Mouse (Mus musculus) forebrain, embryonic 11.5 days (tissue): Measurements from ENCODE around the gene Spata13. TPM values are rescaled to one million over a fixed set of nuclear protein-coding genes. Genes with fewer than 3 reads are reported as not detected.
A peak's percentile ranks its signal among the peaks of the same experiment; 100 is the strongest.

Experiments used
- ATAC-seq: fragments of 200-750 bp; cut with Nextera tagmentation; replicated peaks from 2 replicates; pipeline ENCODE4 v1.8.0; 2017; ENCODE audit warnings: moderate TSS enrichment; ENCODE audit not compliant: low FRiP score
- DNase-seq: peaks from one replicate; pipeline ENCODE4 v3.0.0-alpha.2; 2017; ENCODE audit warnings: low spot score
- H3K27ac ChIP-seq: fragments of 300-500 bp; sonication (generic); 2 replicates; pipeline ENCODE4 v1.5.1; 2014; ENCODE audit warnings: low read depth, low read length
- H3K27me3 ChIP-seq: fragments of 300-500 bp; sonication (generic); 2 replicates; pipeline ENCODE4 v1.6.1; 2014; ENCODE audit warnings: mild to moderate bottlenecking, low read length, mixed read lengths; ENCODE audit not compliant: control insufficient read depth, insufficient read depth
- H3K36me3 ChIP-seq: fragments of 300-500 bp; sonication (generic); 2 replicates; pipeline ENCODE4 v1.6.1; 2014; ENCODE audit warnings: mild to moderate bottlenecking, low read length, moderate library complexity, mixed read lengths; ENCODE audit not compliant: control insufficient read depth, insufficient read depth
- H3K4me1 ChIP-seq: fragments of 300-500 bp; sonication (generic); replicated peaks from 2 replicates; pipeline ENCODE4 v1.6.1; 2014; ENCODE audit warnings: low read length, mixed read lengths; ENCODE audit not compliant: control insufficient read depth, insufficient read depth
- H3K4me2 ChIP-seq: fragments of 300-500 bp; sonication (generic); 2 replicates; pipeline ENCODE4 v1.6.1; 2014; ENCODE audit warnings: low read depth, mild to moderate bottlenecking, low read length, moderate library complexity, mixed read lengths; ENCODE audit not compliant: severe bottlenecking
- H3K4me3 ChIP-seq: fragments of 300-500 bp; sonication (generic); 2 replicates; pipeline ENCODE4 v1.5.1; 2014; ENCODE audit warnings: low read depth, low read length
- H3K9ac ChIP-seq: fragments of 300-500 bp; sonication (generic); 2 replicates; pipeline ENCODE4 v1.6.1; 2014; ENCODE audit warnings: low read length
- H3K9me3 ChIP-seq: fragments of 300-500 bp; sonication (generic); 2 replicates; pipeline ENCODE4 v1.6.1; 2016; ENCODE audit warnings: low read length, mixed read lengths; ENCODE audit not compliant: control insufficient read depth
- WGBS: fragments of 180-500 bp; shearing (Covaris S2); extraction: QIAGEN DNeasy Blood & Tissue Kit; methylation state at CpG from one replicate; pipeline ENCODE4 v1.1.7; 2014; 5-methylcytosine and 5-hydroxymethylcytosine counted together
- polyA plus RNA-seq: library from polyadenylated mRNA; unstranded; fragments of >200 nt; fragmentation: Nextera tagmentation; extraction: Ambion mirVana; gene quantifications from 2 replicates; pipeline ENCODE4 v1.2.1, GENCODE M21; 2014

Spata13 gene
- polyA plus RNA-seq, 1 experiment from 2014 or later, result 137 TPM

- H3K4me3 ChIP-seq, result no peak overlapping the region
- 91% methylated on average over 6 of the region's 6 CpGs for WGBS
- H3K27me3 ChIP-seq, result no peaks in the 10 kb centered on the region
- peaks cover 11% of the 10 kb centered on the region for H3K4me1 ChIP-seq
- ATAC-seq, result no peak
- peaks cover 3% of the 10 kb centered on the region; the same call in 1 of the 2 replicates for H3K36me3 ChIP-seq
- no peak overlapping the region for H3K4me2 ChIP-seq
- no peaks in the 10 kb centered on the region for H3K9me3 ChIP-seq
- no peak overlapping the region for H3K9ac ChIP-seq
- no peak overlapping the region for H3K27ac ChIP-seq
- DNase-seq, result no peak
Observed at GRCm38 (mm10) chr14:60741490-60741981, 107.7 kb downstream of the Spata13 start.

- H3K4me1 ChIP-seq, result 0 out of 2 replicates have a peak, but pooled peaks cover 2% of the 10 kb centered on the region
- H3K36me3 ChIP-seq, result peaks cover 15% of the 10 kb centered on the region; the same call in 1 of the 2 replicates
- WGBS, result 73% methylated on average over 9 of the region's 9 CpGs
- H3K27ac ChIP-seq, result no peak overlapping the region
- H3K4me2 ChIP-seq, result no peak overlapping the region
- no peak overlapping the region for H3K9ac ChIP-seq
- DNase-seq, result no peak
- no peak overlapping the region for H3K4me3 ChIP-seq
- no peak for ATAC-seq
- no peaks in the 10 kb centered on the region for H3K27me3 ChIP-seq
- no peaks in the 10 kb centered on the region for H3K9me3 ChIP-seq
Observed at GRCm38 (mm10) chr14:60743681-60744080, 109.9 kb downstream of the Spata13 start.

DNA sequence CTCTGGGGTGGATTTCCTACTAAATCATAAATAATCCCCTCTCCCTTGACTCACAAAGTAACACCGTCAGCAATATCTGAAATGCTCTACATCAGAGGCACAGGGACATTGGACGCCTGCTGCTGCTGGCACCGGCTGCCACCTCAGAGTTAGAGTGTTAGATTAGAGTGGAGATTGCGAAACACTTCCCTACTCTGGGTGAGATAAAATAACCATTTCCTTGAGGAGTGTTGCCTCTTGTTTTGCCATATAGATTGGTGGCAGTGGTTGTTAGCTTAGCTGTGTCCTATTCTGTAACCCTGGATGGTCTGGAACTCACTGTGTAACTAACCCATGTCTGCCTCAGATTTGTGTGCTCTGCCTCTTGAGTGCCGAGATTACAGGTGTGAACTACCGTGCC, 111.4 kb downstream of the Spata13 start:
- WGBS, result 93% methylated on average over 6 of the region's 6 CpGs
- H3K9me3 ChIP-seq, result no peaks in the 10 kb centered on the region
- no peaks in the 10 kb centered on the region for H3K4me1 ChIP-seq
- H3K36me3 ChIP-seq, result peaks cover 17% of the 10 kb centered on the region; the same call in 1 of the 2 replicates
- no peak overlapping the region for H3K4me2 ChIP-seq
- no peak overlapping the region for H3K4me3 ChIP-seq
- no peaks in the 10 kb centered on the region for H3K27me3 ChIP-seq
- no peak overlapping the region for H3K9ac ChIP-seq
- no peak overlapping the region for H3K27ac ChIP-seq
- ATAC-seq, result no peak
- no peak for DNase-seq

- peaks cover 20% of the 10 kb centered on the region; the same call in 1 of the 2 replicates for H3K36me3 ChIP-seq
- H3K4me2 ChIP-seq, result no peak overlapping the region
- WGBS, result 95% methylated on average over 10 of the region's 10 CpGs
- H3K9ac ChIP-seq, result no peak overlapping the region
- DNase-seq (no peak), ATAC-seq (no peak)
- no peak overlapping the region for H3K27ac ChIP-seq
- H3K4me1 ChIP-seq, result no peaks in the 10 kb centered on the region
- no peaks in the 10 kb centered on the region for H3K9me3 ChIP-seq
- H3K4me3 ChIP-seq, result no peak overlapping the region
- no peaks in the 10 kb centered on the region for H3K27me3 ChIP-seq
Observed at GRCm38 (mm10) chr14:60746141-60746540, 112.3 kb downstream of the Spata13 start.

- 91% methylated on average over 21 of the region's 21 CpGs for WGBS
Observed at GRCm38 (mm10) chr14:60747154-60747870, 113.5 kb downstream of the Spata13 start.

GRCm38 (mm10) chr14:60749880-60750279, 116.1 kb downstream of the Spata13 start:
- no peak for DNase-seq
- Histone ChIP-seq H3K36me3 (peaks cover 24% of the 10 kb centered on the region), H3K4me1 (0 out of 2 replicates have a peak, but pooled peaks cover 2% of the 10 kb centered on the region), H3K9ac (no peak overlapping the region), H3K27me3 (no peaks in the 10 kb centered on the region), H3K27ac (no peak overlapping the region), H3K4me2 (no peak overlapping the region), H3K9me3 (no peaks in the 10 kb centered on the region), H3K4me3 (no peak overlapping the region)
- no peak for ATAC-seq
- 90% methylated on average over 12 of the region's 12 CpGs for WGBS

More at GRCm38 (mm10) chr14:60747154-60747870, 113.5 kb downstream of the Spata13 start:
- Histone ChIP-seq H3K4me1 (no peaks in the 10 kb centered on the region), H3K27me3 (no peaks in the 10 kb centered on the region), H3K36me3 (peaks cover 20% of the 10 kb centered on the region), H3K9ac (no peak overlapping the region), H3K4me3 (no peak overlapping the region), H3K9me3 (no peaks in the 10 kb centered on the region), H3K4me2 (no peak overlapping the region), H3K27ac (no peak overlapping the region)
- ATAC-seq (no peak), DNase-seq (no peak)

DNA sequence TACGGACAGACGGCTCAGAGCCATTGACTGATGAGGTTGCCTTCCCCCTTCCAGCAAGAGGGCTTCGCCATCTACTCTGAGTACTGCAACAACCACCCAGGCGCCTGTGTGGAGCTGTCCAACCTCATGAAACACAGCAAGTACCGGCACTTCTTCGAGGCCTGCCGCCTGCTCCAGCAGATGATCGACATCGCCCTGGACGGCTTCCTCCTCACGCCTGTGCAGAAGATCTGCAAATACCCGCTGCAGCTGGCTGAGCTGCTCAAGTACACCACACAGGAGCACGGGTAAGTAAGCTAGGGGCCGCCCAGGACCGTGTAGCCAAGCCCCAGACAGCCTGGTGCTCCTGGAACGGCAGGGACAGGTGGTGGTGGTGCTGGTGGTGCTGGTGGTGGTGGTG, 117.8 kb downstream of the Spata13 start:
- 92% methylated on average over 16 of the region's 16 CpGs for WGBS
- Histone ChIP-seq H3K36me3 (peaks cover 20% of the 10 kb centered on the region), H3K9ac (no peak overlapping the region), H3K27me3 (no peaks in the 10 kb centered on the region), H3K9me3 (no peaks in the 10 kb centered on the region), H3K4me2 (no peak overlapping the region), H3K4me3 (no peak overlapping the region), H3K27ac (no peak overlapping the region), H3K4me1 (0 out of 2 replicates have a peak, but pooled peaks cover 2% of the 10 kb centered on the region)
- no peak for ATAC-seq
- DNase-seq, result no peak

DNA sequence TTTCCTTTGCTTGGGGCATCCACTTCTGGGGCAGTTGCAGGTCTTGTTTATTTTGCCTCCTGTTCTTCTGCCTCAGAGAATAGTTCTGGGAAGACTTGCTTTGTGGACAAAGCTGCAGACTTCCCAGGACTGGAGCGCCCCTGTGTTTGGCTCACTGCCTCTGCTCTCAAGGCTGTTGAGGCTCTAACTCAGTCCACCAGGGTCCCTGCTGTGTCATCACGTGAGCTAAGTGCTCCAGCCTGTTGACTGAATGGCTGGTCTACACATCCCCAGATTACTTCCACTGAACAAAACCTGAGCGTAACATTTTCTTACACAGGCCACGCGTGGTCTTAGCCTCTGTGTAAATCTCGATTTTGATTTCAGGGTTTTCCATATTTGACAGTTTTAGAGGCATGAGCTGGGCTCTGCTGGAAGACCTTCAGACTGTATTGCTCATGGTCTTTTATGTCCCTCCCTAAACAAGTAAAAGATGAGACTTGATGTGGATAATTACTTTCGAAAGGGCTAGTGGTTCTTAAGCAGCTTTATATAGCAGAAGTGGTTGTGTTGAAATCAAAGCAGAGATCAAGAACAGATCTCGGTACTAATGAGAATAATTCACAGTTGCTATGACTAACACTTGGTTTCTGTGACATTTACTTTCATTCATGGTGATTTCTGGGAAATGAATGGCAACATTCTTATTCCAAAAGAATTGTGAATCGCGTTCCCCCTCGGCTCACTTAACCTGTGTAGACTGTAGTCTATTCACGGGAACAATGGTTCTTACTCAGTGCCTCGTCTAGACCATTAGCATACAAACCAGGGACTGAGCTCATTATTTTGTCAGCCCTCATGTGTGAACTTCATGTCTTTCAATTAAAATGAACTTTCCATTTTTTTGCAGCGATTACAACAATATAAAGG, 119.3 kb downstream of the Spata13 start:
- Histone ChIP-seq H3K4me1 (0 out of 2 replicates have a peak, but pooled peaks cover 2% of the 10 kb centered on the region), H3K36me3 (peaks cover 14% of the 10 kb centered on the region), H3K27me3 (no peaks in the 10 kb centered on the region), H3K4me3 (no peak overlapping the region), H3K4me2 (no peak overlapping the region), H3K9ac (no peak overlapping the region), H3K27ac (peak overlapping the region; percentile 70; the same call in 1 of the 2 replicates), H3K9me3 (no peaks in the 10 kb centered on the region)
- WGBS, result 51% methylated on average over 14 of the region's 14 CpGs
- ATAC-seq (peak; percentile 82), DNase-seq (peak; percentile 69)
